Mouse (Mus musculus): ENCODE measurements around the gene Pbrm1.
A peak's percentile ranks its signal among the peaks of the same experiment; 100 is the strongest.

Gene Pbrm1

DNA sequence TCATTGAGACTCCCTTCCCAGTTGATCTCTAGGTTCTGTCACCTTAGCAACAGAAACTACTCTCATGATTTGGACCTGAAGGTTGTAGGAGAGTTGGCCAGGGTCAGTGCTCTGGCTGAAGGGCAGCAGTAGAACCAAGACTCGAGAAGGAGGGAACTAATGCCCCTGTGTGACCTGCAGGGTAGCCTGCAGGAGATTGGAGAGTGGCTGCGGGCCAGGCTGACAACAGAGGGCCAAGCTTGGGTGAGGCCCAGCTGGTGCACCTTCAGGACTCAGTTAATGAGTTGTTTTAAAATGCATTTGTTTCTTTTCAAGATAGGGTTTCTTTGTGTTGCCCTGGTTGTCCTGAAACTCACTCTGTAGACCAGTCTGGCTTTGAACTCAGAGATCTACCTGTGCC lies 146.1 kb downstream of the Pbrm1 start:
- DNase-seq (ENCODE audit: extremely low read depth, insufficient read length, low spot score) = no peak

DNA sequence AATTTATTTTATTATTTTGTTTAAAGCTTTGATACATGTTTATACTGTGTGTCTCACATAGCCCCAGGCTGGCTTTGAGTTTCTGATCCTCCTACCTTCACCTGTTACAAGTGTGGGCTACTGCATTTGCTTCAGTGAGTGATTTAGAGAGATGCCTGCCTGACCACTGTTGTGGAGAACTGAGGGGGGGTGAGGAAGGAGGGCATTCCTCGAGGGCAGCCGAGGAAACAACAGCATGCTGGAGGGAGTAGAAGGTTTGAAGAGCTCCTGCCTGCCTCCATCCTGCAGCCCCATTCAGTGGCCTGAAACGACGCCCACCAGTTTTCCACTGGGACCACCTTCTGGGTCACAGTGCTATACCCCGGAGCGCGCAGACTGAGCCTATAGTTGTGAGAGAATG lies 146.5 kb downstream of the Pbrm1 start:
- DNase-seq (ENCODE audit: extremely low read depth, insufficient read length, low spot score) = no peak

GRCm38 (mm10) chr14:31165991-31166630 lies 147.2 kb downstream of the Pbrm1 start:
- DNase-seq (ENCODE audit: extremely low read depth, insufficient read length, low spot score) = peak; percentile 50

- no peak for DNase-seq (ENCODE audit: extremely low read depth, insufficient read length, low spot score)
These were observed 147.9 kb downstream of the Pbrm1 start for GRCm38 (mm10) chr14:31166827-31167226.

GRCm38 (mm10) chr14:31168425-31168824 lies 149.5 kb downstream of the Pbrm1 start, which contains the start of gene Stab1:
Stab1 (minus strand) TSS chr14:31168641.
- no peak for DNase-seq (ENCODE audit: extremely low read depth, insufficient read length, low spot score)

DNA sequence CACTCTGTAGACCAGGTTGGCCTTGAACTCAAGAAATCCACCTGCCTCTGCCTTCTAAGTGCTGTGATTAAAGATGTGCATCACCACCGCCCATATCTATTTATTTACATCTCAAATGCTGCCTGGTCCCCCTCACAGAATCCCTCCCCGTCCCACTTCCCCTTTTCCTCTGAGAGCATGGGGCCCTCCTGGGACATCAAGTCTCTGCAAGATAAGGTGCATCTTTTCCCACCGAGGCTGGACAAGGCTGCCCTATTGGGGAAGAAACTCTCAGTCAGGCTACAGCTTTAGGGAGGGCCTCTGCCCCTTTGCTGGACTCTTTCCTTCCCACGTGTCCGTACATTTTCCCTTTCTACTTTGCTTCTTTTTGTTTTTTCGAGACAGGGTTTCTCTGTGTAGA lies 150.6 kb downstream of the Pbrm1 start:
- DNase-seq (ENCODE audit: extremely low read depth, insufficient read length, low spot score) = no peak

GRCm38 (mm10) chr14:31170963-31171362 lies 152.0 kb downstream of the Pbrm1 start:
- no peak for DNase-seq (ENCODE audit: extremely low read depth, insufficient read length, low spot score)
